Mouse (Mus musculus) stomach, embryonic 15.5 days (tissue): ENCODE data around the gene Oser1. TPM values are rescaled to one million over a fixed set of nuclear protein-coding genes. Genes with fewer than 3 reads are reported as not detected.

Source experiments
- ATAC-seq: fragments of 200-750 bp; cut with Nextera tagmentation; 2 replicates; pipeline ENCODE4 v1.8.0; 2017; ENCODE audit warnings: low read depth, moderate number of reproducible peaks, moderate TSS enrichment; ENCODE audit not compliant: insufficient read depth, low FRiP score
- H3K27ac ChIP-seq: fragments of 300-500 bp; sonication (generic); 2 replicates; pipeline ENCODE4 v1.5.1; 2015; ENCODE audit warnings: mild to moderate bottlenecking, inconsistent platforms
- H3K27me3 ChIP-seq: fragments of 300-500 bp; sonication (generic); replicated peaks from 2 replicates; pipeline ENCODE4 v1.6.1; 2015; ENCODE audit warnings: inconsistent platforms
- H3K36me3 ChIP-seq: fragments of 300-500 bp; sonication (generic); 2 replicates; pipeline ENCODE4 v1.6.1; 2015; ENCODE audit warnings: inconsistent platforms
- H3K4me1 ChIP-seq: fragments of 300-500 bp; sonication (generic); 2 replicates; pipeline ENCODE4 v1.6.1; 2015; ENCODE audit warnings: inconsistent platforms
- H3K4me2 ChIP-seq: fragments of 300-500 bp; sonication (generic); 2 replicates; pipeline ENCODE4 v1.6.1; 2015; ENCODE audit warnings: mild to moderate bottlenecking, inconsistent platforms
- H3K4me3 ChIP-seq: fragments of 300-500 bp; sonication (generic); replicated peaks from 2 replicates; pipeline ENCODE4 v1.5.1; 2015; ENCODE audit warnings: inconsistent platforms
- H3K9ac ChIP-seq: fragments of 300-500 bp; sonication (generic); 2 replicates; pipeline ENCODE4 v1.6.1; 2015; ENCODE audit warnings: inconsistent platforms
- H3K9me3 ChIP-seq: fragments of 300-500 bp; sonication (generic); 2 replicates; pipeline ENCODE4 v1.6.1; 2016; ENCODE audit warnings: inconsistent platforms
- WGBS: fragments of 180-500 bp; shearing (Covaris S2); methylation state at CpG from one replicate; pipeline ENCODE4 v1.1.7; 2015; 5-methylcytosine and 5-hydroxymethylcytosine counted together
- polyA plus RNA-seq: library from polyadenylated mRNA; unstranded; fragments of >200 nt; fragmentation: Nextera tagmentation; extraction: Ambion mirVana; gene quantifications from 2 replicates; pipeline ENCODE4 v1.2.1, GENCODE M21; 2015

Oser1 gene
- polyA plus RNA-seq, 1 experiment from 2014 or later = 84.6 TPM

GRCm38 (mm10) chr2:163370175-163370574 lies 54.3 kb downstream of the Oser1 start:
- H3K36me3 ChIP-seq = no peaks in the 10 kb centered on the region; the same call in 1 of the 2 replicates
- peak overlapping the region; percentile 76 for H3K27ac ChIP-seq
- WGBS = 19% methylated on average over 4 of the region's 4 CpGs
- H3K4me1 ChIP-seq = peaks cover 9% of the 10 kb centered on the region; the same call in 1 of the 2 replicates
- no peaks in the 10 kb centered on the region for H3K9me3 ChIP-seq
- H3K27me3 ChIP-seq = peaks cover 3% of the 10 kb centered on the region
- no peak overlapping the region for H3K9ac ChIP-seq
- no peak overlapping the region for H3K4me2 ChIP-seq
- H3K4me3 ChIP-seq = no peak overlapping the region
- peak; percentile 62; the same call in 1 of the 2 replicates for ATAC-seq

DNA sequence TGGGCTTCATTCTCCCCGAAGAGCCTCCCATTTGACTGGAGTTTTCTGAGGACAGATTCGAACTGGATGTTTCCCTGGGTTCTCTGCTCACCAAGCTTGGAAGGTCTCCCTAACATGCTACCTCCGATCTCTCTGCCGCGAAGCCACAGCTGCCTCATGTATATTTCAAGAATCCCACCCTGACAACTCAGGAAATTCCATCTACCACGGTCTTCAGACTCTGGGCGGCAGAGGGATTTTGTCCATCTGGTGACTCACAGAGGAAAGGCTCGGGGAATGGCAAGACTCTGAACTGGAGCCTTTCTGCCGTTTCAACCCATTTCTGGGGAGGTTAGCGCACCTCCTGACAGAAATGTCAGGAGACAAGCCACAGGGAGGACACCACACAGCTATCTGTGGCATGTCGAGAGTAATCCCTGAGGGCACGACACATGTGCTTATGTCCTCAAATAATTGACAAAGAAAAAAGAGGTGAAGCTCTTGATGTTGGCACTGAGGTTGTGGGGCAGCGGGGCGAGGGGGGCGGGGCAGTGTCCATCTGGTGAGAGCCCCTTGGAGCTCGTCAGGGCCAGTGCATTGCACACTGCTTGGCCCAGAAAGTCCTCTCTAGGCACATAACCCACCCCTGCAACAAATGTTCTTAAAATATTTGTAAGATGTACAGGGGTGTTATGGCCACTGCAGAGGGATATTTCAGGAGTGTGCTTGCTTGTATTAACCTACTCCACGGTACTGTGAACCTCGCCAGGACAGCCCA lies 59.5 kb downstream of the Oser1 start:
- 0 out of 2 replicates have a peak, but pooled peaks have one; percentile 33 for ATAC-seq

DNA sequence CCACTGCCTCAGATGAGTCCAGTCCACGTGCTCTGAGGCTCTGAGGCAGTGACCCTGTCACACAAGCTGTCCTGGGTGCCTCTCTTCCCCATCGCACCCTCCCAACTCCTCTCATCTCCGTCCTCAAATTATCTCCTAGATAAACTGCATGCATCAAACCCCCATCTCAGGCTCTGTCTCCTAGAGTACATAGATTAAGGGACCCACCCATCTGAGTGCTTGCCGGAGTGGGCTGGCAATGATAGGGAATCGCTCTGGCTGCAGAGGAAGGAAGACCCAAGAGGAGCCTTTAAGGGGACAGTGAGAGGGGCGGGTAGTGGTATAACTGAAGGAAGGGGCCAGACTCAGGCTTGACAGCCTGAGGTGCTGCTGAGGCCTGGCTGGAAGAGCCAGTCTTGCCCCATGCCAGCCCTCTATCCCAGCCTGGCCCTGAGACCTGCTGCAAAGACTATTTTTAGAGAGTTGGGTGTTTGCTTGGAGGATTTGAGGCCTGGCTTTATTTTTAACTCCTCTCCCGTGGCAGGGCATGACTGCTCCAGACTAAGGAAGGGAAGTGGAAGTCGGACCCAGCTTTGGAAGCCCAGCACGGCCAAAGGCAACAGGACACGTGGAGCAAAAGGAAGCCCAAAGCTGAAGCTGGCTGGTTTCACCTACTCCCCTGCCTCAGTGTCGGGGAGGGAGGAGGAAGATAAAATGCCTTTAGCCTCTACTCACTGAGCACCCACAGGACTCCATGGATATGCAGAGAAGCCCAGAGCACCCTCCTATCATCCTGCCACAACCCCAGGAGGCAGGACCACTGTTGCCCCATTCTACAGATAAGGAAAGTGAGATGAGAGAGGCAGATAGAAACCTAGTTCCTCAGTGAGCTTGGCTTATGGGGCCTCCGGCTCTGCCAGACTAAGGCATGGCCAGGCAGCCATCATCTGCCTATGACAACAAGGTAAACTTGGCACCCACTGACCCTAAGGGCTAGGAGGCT lies 61.3 kb downstream of the Oser1 start:
- WGBS = 61% methylated on average over 12 of the region's 12 CpGs
- peak; percentile 32; the same call in 1 of the 2 replicates for ATAC-seq
- peaks cover 15% of the 10 kb centered on the region; the same call in 1 of the 2 replicates for H3K4me1 ChIP-seq
- H3K9ac ChIP-seq = no peak overlapping the region
- peak overlapping the region; percentile 45 for H3K27ac ChIP-seq
- no peak overlapping the region for H3K4me3 ChIP-seq
- no peaks in the 10 kb centered on the region for H3K27me3 ChIP-seq
- H3K9me3 ChIP-seq = no peaks in the 10 kb centered on the region
- no peak overlapping the region for H3K4me2 ChIP-seq
- H3K36me3 ChIP-seq = no peaks in the 10 kb centered on the region

More for the DNA sequence above, 59.5 kb downstream of the Oser1 start:
- H3K4me3 ChIP-seq = no peak overlapping the region
- peak overlapping the region; percentile 67 for H3K27ac ChIP-seq
- no peak overlapping the region for H3K9ac ChIP-seq
- H3K4me1 ChIP-seq = peaks cover 15% of the 10 kb centered on the region; the same call in 1 of the 2 replicates
- no peaks in the 10 kb centered on the region for H3K36me3 ChIP-seq
- no peaks in the 10 kb centered on the region for H3K9me3 ChIP-seq
- H3K27me3 ChIP-seq = no peaks in the 10 kb centered on the region
- 47% methylated on average over 18 of the region's 18 CpGs for WGBS
- no peak overlapping the region for H3K4me2 ChIP-seq

- no peak overlapping the region for H3K27ac ChIP-seq
- no peaks in the 10 kb centered on the region for H3K27me3 ChIP-seq
- H3K4me3 ChIP-seq = no peak overlapping the region
- peaks cover 15% of the 10 kb centered on the region; the same call in 1 of the 2 replicates for H3K4me1 ChIP-seq
- H3K9me3 ChIP-seq = no peaks in the 10 kb centered on the region
- ATAC-seq = no peak
- WGBS = 81% methylated on average over 16 of the region's 16 CpGs
- no peaks in the 10 kb centered on the region for H3K36me3 ChIP-seq
- no peak overlapping the region for H3K9ac ChIP-seq
- no peak overlapping the region for H3K4me2 ChIP-seq
These were observed 63.5 kb downstream of the Oser1 start for GRCm38 (mm10) chr2:163360858-163361623.

- Histone ChIP-seq H3K4me1 (peaks cover 8% of the 10 kb centered on the region; the same call in 1 of the 2 replicates), H3K4me2 (no peak overlapping the region), H3K27ac (no peak overlapping the region), H3K36me3 (no peaks in the 10 kb centered on the region), H3K27me3 (no peaks in the 10 kb centered on the region), H3K9ac (no peak overlapping the region), H3K9me3 (no peaks in the 10 kb centered on the region), H3K4me3 (no peak overlapping the region)
- WGBS = 21% methylated on average over 2 of the region's 2 CpGs
- no peak for ATAC-seq
These were observed 65.2 kb downstream of the Oser1 start for GRCm38 (mm10) chr2:163359253-163359652.

DNA sequence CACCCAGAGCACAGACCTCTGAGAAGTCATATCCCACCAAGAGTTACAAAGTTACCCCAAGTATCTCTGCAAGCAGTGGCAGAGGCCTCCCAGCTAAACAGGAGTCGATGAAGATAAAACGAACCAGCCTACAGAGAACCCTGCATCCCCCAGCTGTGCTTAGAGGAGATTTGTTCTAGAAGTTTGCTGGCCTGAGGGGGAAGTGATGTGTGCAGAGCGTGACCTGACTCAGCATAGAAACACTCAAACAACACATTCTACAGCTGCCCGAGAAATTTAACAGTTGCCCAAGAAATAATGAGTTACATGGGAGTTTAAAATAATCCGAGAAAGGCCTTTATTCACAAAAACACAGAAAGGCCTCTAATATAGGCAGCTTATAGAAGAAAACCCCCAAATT lies 65.8 kb downstream of the Oser1 start:
- Histone ChIP-seq H3K4me2 (no peak overlapping the region), H3K4me3 (no peak overlapping the region), H3K27me3 (no peaks in the 10 kb centered on the region), H3K27ac (peak overlapping the region; percentile 21; the same call in 1 of the 2 replicates), H3K36me3 (no peaks in the 10 kb centered on the region), H3K9ac (no peak overlapping the region), H3K4me1 (peaks cover 6% of the 10 kb centered on the region; the same call in 1 of the 2 replicates), H3K9me3 (no peaks in the 10 kb centered on the region)
- WGBS = 58% methylated on average over 5 of the region's 5 CpGs
- peak; percentile 41; the same call in 1 of the 2 replicates for ATAC-seq

DNA sequence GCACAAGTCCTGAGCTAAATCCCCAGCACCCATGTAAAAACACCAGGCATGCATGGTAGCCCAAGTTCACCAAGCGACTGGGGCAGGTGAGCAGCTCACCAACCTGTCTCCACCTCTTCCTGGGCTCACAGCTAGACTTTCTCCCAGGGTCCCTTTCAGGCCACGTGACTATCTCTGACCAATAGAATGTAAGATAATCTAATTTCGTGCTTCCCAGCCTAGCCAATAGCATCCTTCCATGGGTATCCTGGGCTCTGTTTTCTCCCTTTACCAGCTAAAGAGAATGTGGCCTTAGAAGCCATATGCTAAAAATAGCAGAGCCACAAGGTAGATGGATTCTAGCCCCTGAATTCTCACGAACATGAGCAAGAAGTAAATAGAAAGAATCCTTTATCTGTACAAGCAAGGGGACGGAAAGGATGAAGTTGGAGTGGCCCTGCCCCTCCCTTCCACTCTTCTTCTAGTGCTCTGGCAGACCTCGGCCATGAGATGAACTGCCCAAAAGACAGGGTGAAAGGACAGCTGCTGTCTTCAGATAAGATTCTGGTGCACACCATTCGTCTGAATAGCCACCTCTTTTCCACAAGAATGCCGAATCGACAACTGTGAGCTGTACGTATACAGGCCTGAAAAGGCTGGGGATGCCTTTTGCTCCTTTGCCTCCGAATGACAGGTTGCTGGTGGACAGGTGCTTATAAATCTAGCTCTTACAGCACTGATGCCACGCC lies 68.2 kb downstream of the Oser1 start:
- Histone ChIP-seq H3K27me3 (no peaks in the 10 kb centered on the region), H3K4me1 (peaks cover 4% of the 10 kb centered on the region; the same call in 1 of the 2 replicates), H3K9me3 (no peaks in the 10 kb centered on the region), H3K9ac (no peak overlapping the region), H3K4me3 (no peak overlapping the region), H3K36me3 (no peaks in the 10 kb centered on the region), H3K27ac (no peak overlapping the region), H3K4me2 (no peak overlapping the region)
- WGBS = 72% methylated on average over 12 of the region's 12 CpGs
- peak; percentile 81; the same call in 1 of the 2 replicates for ATAC-seq

Other genes with a start within 250 kb of the Oser1 start
- 4.4 TPM in 2 replicates for gene Tox2, start 221.6 kb downstream of the Oser1 start, polyA plus RNA-seq
- gene Jph2, start 26.7 kb downstream of the Oser1 start, polyA plus RNA-seq = 12.7 and 13.1 TPM in 2 replicates
- 5.8 and 6.3 TPM in 2 replicates for gene Gdap1l1, start 13.8 kb upstream of the Oser1 start, polyA plus RNA-seq
- 10.8 TPM in 2 replicates for gene Fitm2, start 47.9 kb upstream of the Oser1 start, polyA plus RNA-seq
- 0.19 TPM in 1 of 2 replicates, not detected in the other for gene R3hdml, start 67.6 kb upstream of the Oser1 start, polyA plus RNA-seq
- gene Hnf4a, start 82.1 kb upstream of the Oser1 start, polyA plus RNA-seq = 33.6 and 43.6 TPM in 2 replicates
- 26.2 and 26.9 TPM in 2 replicates for gene Ttpal, start 177.6 kb upstream of the Oser1 start, polyA plus RNA-seq
- 46.3 and 49.1 TPM in 2 replicates for gene Serinc3, start 220.4 kb upstream of the Oser1 start, polyA plus RNA-seq
- gene Pkig, start 233.7 kb upstream of the Oser1 start, polyA plus RNA-seq = 105 and 117 TPM in 2 replicates